Mouse (Mus musculus) embryonic facial prominence, embryonic 11.5 days (tissue): Measurements from ENCODE around the gene Mcoln2. TPM values are rescaled to one million over a fixed set of nuclear protein-coding genes. Genes with fewer than 3 reads are reported as not detected.

Experiments used
- ATAC-seq: fragments of 200-750 bp; cut with Nextera tagmentation; replicated peaks from 2 replicates; pipeline ENCODE4 v1.8.0; 2017; ENCODE audit warnings: low read depth; ENCODE audit not compliant: insufficient number of reproducible peaks, low FRiP score, low TSS enrichment
- DNase-seq: peaks from one replicate; pipeline ENCODE4 v3.0.0-alpha.2; 2015; ENCODE audit warnings: low spot score
- H3K27ac ChIP-seq: fragments of 300-500 bp; sonication (generic); replicated peaks from 2 replicates; pipeline ENCODE4 v1.5.1; 2014; ENCODE audit warnings: mild to moderate bottlenecking, low read depth, low read length, control low read depth
- H3K27me3 ChIP-seq: fragments of 300-500 bp; sonication (generic); 2 replicates; pipeline ENCODE4 v1.6.1; 2014; ENCODE audit warnings: mild to moderate bottlenecking, low read length, moderate library complexity, mixed read lengths; ENCODE audit not compliant: control insufficient read depth, insufficient read depth
- H3K36me3 ChIP-seq: fragments of 300-500 bp; sonication (generic); replicated peaks from 2 replicates; pipeline ENCODE4 v1.6.1; 2014; ENCODE audit warnings: low read depth, mild to moderate bottlenecking, low read length, moderate library complexity, mixed read lengths; ENCODE audit not compliant: control insufficient read depth, insufficient read depth
- H3K4me1 ChIP-seq: fragments of 300-500 bp; sonication (generic); 2 replicates; pipeline ENCODE4 v1.6.1; 2014; ENCODE audit warnings: low read length, mixed read lengths; ENCODE audit not compliant: control insufficient read depth, insufficient read depth
- H3K4me2 ChIP-seq: fragments of 300-500 bp; sonication (generic); 2 replicates; pipeline ENCODE4 v1.6.1; 2014; ENCODE audit warnings: low read depth, mild to moderate bottlenecking, control low read depth, low read length, moderate library complexity
- H3K4me3 ChIP-seq: fragments of 300-500 bp; sonication (generic); 2 replicates; pipeline ENCODE4 v1.5.1; 2014; ENCODE audit warnings: low read depth, low read length, control low read depth
- H3K9ac ChIP-seq: fragments of 300-500 bp; sonication (generic); replicated peaks from 2 replicates; pipeline ENCODE4 v1.6.1; 2014; ENCODE audit warnings: mild to moderate bottlenecking, control low read depth, low read length
- H3K9me3 ChIP-seq: fragments of 300-500 bp; sonication (generic); replicated peaks from 2 replicates; pipeline ENCODE4 v1.6.1; 2016; ENCODE audit warnings: mild to moderate bottlenecking, low read length, inconsistent platforms, mixed read lengths; ENCODE audit not compliant: control insufficient read depth
- WGBS: fragments of 180-500 bp; shearing (Covaris S2); extraction: QIAGEN DNeasy Blood & Tissue Kit; methylation state at CpG from one replicate; pipeline ENCODE4 v1.1.7; 2014; 5-methylcytosine and 5-hydroxymethylcytosine counted together
- polyA plus RNA-seq: library from polyadenylated mRNA; unstranded; fragments of >200 nt; fragmentation: Nextera tagmentation; extraction: Ambion mirVana; gene quantifications from 2 replicates; pipeline ENCODE4 v1.2.1, GENCODE M21; 2014

The Mcoln2 gene
- polyA plus RNA-seq, 1 experiment from 2014 or later = 0.29 TPM

DNA sequence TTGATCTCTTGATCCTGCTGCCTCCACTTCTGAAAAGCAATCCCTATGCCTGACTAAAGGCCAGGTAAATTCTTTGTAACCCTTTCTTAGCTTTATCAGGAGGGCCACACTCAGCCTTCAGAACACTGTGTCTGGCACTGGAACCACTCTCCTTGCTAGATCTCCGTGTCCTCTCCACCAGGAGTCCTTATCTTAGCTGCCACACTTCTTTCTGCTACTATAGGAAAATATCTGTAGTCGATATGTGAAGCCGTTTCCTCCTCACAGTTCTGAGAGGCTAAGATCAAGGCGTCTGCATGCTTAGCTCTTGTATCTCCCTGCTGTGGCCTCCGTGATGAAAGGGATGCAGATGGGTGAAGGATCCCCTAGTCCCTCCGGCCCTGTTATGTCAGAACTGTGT is 22.4 kb upstream of the Mcoln2 start:
- ATAC-seq (no peak), DNase-seq (no peak)
- Histone ChIP-seq H3K4me2 (no peak overlapping the region), H3K27me3 (no peaks in the 10 kb centered on the region), H3K4me1 (no peaks in the 10 kb centered on the region), H3K4me3 (no peak overlapping the region), H3K36me3 (no peaks in the 10 kb centered on the region), H3K27ac (no peak overlapping the region), H3K9ac (no peak overlapping the region), H3K9me3 (no peaks in the 10 kb centered on the region)
- WGBS = 82% methylated on average over 6 of the region's 6 CpGs

DNA sequence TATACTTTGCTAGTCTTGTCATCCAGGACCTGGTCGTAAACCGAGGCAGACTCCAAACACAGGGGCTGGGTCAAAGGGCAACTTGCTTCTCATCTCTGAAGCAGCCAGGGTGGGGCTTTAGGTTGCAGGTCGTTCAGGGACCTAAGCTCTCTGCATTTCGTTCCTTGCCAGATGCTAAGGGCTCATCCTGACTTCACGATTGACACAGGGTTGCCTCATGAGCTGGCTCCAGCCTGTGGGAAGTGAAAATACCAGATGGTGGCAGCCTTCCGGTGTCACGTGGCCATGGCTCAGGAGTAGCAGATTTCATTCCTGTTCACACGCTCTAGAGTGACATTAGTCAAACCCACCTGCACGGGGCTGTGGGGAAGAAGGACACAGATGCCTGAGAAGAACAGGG is 14.8 kb upstream of the Mcoln2 start:
- ATAC-seq (no peak), DNase-seq (no peak)
- Histone ChIP-seq H3K9me3 (no peaks in the 10 kb centered on the region), H3K4me1 (no peaks in the 10 kb centered on the region), H3K4me3 (no peak overlapping the region), H3K9ac (no peak overlapping the region), H3K27me3 (no peaks in the 10 kb centered on the region), H3K27ac (no peak overlapping the region), H3K36me3 (no peaks in the 10 kb centered on the region), H3K4me2 (no peak overlapping the region)
- 75% methylated on average over 9 of the region's 9 CpGs for WGBS

DNA sequence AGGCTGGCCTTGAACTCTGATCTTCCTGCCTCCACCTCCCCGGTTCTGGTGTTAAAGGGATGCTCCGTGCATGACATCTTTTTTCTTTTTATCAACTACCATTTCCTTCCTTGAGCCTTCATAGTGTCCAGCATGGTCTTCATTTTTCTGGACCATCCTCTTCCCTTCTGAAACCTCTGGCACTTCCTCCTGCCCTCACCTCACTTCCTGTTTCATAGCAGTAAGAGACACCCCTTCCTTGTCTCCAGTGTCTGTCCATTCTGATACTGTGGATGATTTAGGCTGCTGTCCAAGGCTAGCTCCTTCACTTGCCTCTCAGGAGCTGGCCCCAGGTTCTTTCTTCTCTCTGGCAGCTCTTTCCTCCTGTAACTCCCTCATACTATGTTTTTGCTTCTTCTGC is 14.2 kb upstream of the Mcoln2 start:
- DNase-seq (no peak), ATAC-seq (no peak)
- Histone ChIP-seq H3K27ac (no peak overlapping the region), H3K36me3 (no peaks in the 10 kb centered on the region), H3K9me3 (no peaks in the 10 kb centered on the region), H3K4me2 (no peak overlapping the region), H3K27me3 (no peaks in the 10 kb centered on the region), H3K4me3 (no peak overlapping the region), H3K4me1 (no peaks in the 10 kb centered on the region), H3K9ac (no peak overlapping the region)
- 90% methylated on average over 2 of the region's 2 CpGs for WGBS

DNA sequence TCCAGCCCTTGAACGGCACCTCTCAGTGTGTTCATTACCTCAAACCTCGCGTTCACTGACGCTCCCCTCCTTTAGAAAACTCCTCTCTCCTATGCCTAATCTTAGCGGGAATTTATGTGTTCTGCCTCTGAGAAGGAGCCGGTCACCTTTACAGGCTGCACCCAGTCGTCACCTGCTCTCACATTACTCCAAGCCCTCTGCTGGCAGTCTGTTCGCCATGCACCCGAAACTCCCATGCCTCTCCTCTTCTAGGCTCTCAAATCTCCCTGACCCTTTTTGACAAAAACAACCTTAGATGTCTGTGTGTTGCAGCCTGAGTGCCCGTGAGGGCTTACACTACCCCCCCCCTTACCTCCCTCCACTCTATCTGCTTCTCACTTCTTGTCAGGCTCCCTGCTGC is 13.2 kb upstream of the Mcoln2 start:
- ATAC-seq (no peak), DNase-seq (peak; percentile 38)
- no peaks in the 10 kb centered on the region for H3K36me3 ChIP-seq
- H3K9ac ChIP-seq = no peak overlapping the region
- no peaks in the 10 kb centered on the region for H3K9me3 ChIP-seq
- 40% methylated on average over 10 of the region's 10 CpGs for WGBS
- no peak overlapping the region for H3K27ac ChIP-seq
- no peaks in the 10 kb centered on the region for H3K27me3 ChIP-seq
- no peaks in the 10 kb centered on the region for H3K4me1 ChIP-seq
- no peak overlapping the region for H3K4me2 ChIP-seq
- H3K4me3 ChIP-seq = no peak overlapping the region

DNA sequence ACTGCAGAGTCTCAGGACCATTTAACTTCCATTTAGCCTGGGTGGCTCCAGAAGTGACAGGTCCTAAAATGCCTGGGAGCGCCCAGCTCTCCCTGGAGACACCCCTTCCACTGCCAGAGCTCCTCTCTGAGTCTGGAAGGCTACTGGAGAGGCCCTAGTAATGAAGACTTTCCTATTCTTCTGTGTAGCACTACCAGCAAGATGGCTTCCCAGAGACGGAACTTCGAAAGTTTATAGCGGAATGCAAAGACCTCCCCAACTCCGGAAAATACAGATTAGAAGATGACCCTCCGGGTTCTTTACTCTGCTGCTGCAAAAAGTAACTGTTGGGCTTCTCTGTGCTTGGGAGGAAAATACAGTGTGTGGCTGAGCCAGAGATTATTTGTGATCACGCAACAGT is 9.4 kb upstream of the Mcoln2 start:
- H3K9me3 ChIP-seq = no peaks in the 10 kb centered on the region
- no peak overlapping the region for H3K4me2 ChIP-seq
- H3K27me3 ChIP-seq = no peaks in the 10 kb centered on the region
- no peak overlapping the region for H3K9ac ChIP-seq
- DNase-seq (no peak), ATAC-seq (no peak)
- no peak overlapping the region for H3K27ac ChIP-seq
- H3K4me3 ChIP-seq = no peak overlapping the region
- no peaks in the 10 kb centered on the region for H3K4me1 ChIP-seq
- no peaks in the 10 kb centered on the region for H3K36me3 ChIP-seq
- WGBS = 91% methylated on average over 7 of the region's 7 CpGs

DNA sequence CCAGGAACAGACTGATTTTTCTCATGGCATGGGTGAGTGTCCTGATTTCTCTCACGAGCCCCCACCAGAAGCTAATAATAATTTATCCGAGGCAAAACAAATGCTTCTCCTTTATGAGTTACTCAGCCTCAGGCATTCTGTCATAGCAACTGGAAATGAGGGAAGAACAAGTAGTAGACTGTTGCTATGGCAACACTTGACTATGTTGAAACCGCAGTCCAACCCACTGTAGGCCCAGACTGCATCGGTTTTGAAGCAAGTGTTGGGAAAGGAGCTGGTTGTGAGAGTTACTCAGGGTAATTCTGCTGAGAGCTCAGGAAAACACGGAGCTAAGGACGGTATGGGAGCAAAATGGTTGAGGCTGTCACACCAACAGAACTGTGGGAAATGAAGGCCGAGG is 7.1 kb upstream of the Mcoln2 start:
- Histone ChIP-seq H3K4me2 (no peak overlapping the region), H3K9me3 (no peaks in the 10 kb centered on the region), H3K4me1 (no peaks in the 10 kb centered on the region), H3K36me3 (no peaks in the 10 kb centered on the region), H3K9ac (no peak overlapping the region), H3K27me3 (no peaks in the 10 kb centered on the region), H3K4me3 (no peak overlapping the region), H3K27ac (no peak overlapping the region)
- ATAC-seq (no peak), DNase-seq (no peak)
- WGBS = 84% methylated on average over 7 of the region's 7 CpGs

DNA sequence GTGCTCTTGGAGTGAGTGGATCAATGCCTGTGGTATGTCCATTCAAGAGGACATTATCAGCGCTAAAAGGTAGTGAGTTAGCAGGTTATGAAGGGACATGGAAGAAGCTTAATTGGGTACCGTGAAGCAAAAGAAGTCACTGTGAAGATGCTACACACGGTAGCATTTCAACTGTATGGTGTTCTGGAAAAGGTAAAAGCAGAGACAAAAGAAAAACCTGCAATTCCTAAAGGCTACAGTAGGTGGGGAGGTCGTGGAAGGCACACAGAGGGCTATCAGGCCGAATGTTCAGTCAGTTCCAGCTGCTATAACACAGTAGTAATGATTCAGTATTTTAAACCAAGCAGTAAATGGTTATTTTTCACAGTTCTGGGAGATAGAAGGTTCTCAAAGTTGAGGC is 4.1 kb upstream of the Mcoln2 start:
- no peaks in the 10 kb centered on the region for H3K9me3 ChIP-seq
- WGBS = 63% methylated on average over 5 of the region's 5 CpGs

DNA sequence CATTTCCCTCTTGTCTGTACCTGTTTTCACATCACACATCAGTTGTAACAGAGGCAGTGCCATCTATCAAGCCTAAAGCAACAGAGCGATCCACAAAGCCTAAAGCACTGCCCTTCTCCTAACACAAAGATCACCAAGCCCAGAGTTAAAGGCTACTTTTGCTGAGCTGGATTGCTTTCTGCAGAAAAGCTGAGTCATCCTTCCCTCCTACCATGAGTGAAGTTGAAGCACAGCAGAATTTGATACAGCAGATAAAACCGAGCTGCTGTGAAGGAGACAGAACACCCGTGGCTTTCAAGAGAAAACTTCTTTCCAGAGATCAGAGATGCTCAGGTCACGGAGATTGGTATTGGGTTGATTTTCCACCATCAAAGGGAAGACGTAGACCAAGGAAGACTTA is 3.5 kb upstream of the Mcoln2 start:
- Histone ChIP-seq H3K9ac (no peak overlapping the region), H3K4me2 (no peak overlapping the region), H3K4me3 (no peak overlapping the region), H3K4me1 (peaks cover 6% of the 10 kb centered on the region; the same call in 1 of the 2 replicates), H3K27me3 (0 out of 2 replicates have a peak, but pooled peaks cover 3% of the 10 kb centered on the region), H3K36me3 (no peaks in the 10 kb centered on the region), H3K9me3 (no peaks in the 10 kb centered on the region), H3K27ac (no peak overlapping the region)
- no peak for ATAC-seq
- 63% methylated on average over 5 of the region's 5 CpGs for WGBS
- DNase-seq = no peak

More for the DNA sequence above, 4.1 kb upstream of the Mcoln2 start:
- no peak for DNase-seq
- Histone ChIP-seq H3K27me3 (0 out of 2 replicates have a peak, but pooled peaks cover 3% of the 10 kb centered on the region), H3K4me3 (no peak overlapping the region), H3K27ac (no peak overlapping the region), H3K4me1 (peaks cover 6% of the 10 kb centered on the region; the same call in 1 of the 2 replicates), H3K9ac (no peak overlapping the region), H3K36me3 (no peaks in the 10 kb centered on the region), H3K4me2 (no peak overlapping the region)
- ATAC-seq = no peak
